Mouse (Mus musculus) bone marrow, adult 2 months (tissue): ENCODE measurements at regions not wholly inside any gene's neighbourhood (a gene's known extent, or its start where the extent isn't known, plus 50 kb on each side); places are given as distances from the start of the nearest gene placed in this dataset.

Source experiments
- CTCF ChIP-seq: fragments of 200-500 bp; IDR thresholded peaks from 2 replicates; pipeline ENCODE4 v1.5.1; 2011; ENCODE audit warnings: low read length, control low read depth; ENCODE audit not compliant: control insufficient read depth, insufficient read depth
- POLR2A ChIP-seq: fragments of 200-500 bp; IDR thresholded peaks from 2 replicates; pipeline ENCODE4 v1.6.1; 2011; ENCODE audit warnings: low read depth, mild to moderate bottlenecking, control low read depth, low read length, borderline replicate concordance; ENCODE audit not compliant: control insufficient read depth

- no peak for TF ChIP-seq CTCF
- no peak for TF ChIP-seq POLR2A
These were observed 505.6 kb downstream of the Ccdc171 start for GRCm38 (mm10) chr4:84030916-84031315.
